Mouse (Mus musculus) left cerebral cortex, adult 11 months (tissue): ENCODE measurements around the gene S100g.

Experiments used
- DNase-seq: peaks from one replicate; pipeline ENCODE4 v3.0.0; 2022; ENCODE audit warnings: low spot score

Gene S100g

GRCm38 (mm10) chrX:162964383-162964782 lies at the start of gene S100g:
Gene S100g, minus strand, starts transcription at chrX:162964599.
- no peak for DNase-seq

DNA sequence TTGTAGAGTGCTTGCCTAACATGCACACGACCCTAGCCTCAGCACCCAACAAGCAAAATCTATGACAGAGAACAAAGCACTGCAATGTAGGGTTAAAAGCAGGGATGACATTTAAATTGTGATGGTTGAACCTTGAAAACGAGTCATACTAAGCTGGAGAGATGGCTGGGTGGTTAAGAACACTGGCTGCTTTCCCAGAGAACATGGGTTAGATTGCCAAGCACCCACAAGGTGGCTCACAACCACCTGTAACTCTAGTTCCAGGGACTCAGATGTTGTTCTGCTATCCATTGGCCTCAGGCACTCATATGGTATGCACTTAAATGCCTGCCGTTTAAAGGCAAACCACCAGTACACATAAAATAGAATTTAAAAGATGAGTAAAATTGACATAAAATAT lies 27.7 kb upstream of the S100g start:
- DNase-seq, result no peak

DNA sequence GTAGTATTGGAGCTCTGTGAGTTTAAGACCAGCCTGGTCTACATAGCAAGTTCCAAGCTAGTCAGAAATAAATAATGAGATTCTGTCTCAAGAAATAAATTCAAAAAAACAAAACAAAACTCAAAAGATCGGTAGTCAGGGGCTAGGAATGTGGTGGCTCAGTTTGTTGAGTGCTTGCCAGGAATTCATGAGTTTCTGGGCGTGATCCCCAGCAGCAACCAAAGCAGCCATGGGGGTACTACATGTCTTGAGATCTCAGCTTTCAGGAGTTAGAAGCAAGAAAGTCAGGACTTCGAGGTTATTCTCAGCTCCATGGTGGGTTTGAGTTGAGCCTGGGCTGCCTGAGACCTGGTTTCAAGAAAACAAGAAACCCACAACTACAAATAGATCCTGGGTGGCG lies 27.0 kb upstream of the S100g start:
- no peak for DNase-seq

GRCm38 (mm10) chrX:162986876-162987495 lies 22.6 kb upstream of the S100g start:
- DNase-seq, result no peak

- DNase-seq, result no peak
These were observed 11.8 kb upstream of the S100g start for GRCm38 (mm10) chrX:162976194-162976593.

GRCm38 (mm10) chrX:162967456-162967855 lies 3.1 kb upstream of the S100g start:
- no peak for DNase-seq

- DNase-seq, result no peak
These were observed 559 bp downstream of the S100g start for GRCm38 (mm10) chrX:162963840-162964239.

DNA sequence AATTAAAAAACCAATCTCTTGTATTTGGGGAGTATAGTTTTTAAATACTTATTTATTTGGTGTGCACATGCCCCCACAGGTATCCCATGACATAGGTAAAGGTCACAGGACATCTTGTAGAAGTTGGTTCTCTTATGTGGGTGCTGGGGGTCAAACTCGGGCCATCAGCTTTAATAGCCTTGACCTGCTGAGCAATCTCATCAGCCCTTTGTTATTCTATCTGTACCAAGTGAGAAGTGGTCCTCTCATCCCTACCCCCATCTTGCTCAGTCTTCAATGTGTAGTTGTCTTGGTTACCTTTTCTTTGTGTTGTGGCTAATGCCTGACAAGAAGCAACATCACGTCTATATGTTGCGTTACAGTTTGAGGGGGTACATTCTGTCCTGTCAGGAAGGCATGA lies 6.5 kb downstream of the S100g start:
- DNase-seq, result no peak

DNA sequence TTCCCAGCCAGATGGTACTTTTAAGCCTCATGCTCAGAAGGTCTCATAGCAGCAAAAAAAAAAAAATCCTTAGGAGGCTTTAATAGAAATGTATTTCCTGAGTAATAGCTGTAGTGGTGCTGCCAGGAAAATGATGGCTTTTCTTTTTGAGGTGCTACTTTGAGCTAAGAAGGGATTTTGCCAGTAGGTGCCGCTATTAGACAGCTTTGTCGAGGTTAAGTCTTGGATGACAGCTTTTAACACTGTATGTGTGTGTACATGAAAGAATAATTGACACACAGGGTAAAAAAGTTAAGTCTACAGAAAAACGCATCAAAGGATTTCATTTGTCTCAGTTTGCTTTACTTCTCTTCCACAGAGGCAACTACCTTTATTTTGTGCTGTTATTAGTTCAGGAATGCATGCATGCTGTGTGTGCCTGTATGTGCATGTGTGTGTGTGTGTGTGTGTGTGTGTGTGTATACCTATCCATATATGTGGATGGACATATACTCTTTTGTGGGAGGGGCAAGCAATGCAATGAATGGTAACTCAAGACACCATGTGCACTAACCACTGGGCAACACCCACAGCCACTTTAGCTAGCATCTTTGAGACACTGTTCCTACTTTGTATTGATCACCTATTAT lies 14.5 kb downstream of the S100g start:
- DNase-seq, result peak; percentile 19

GRCm38 (mm10) chrX:162942027-162942426 lies 22.4 kb downstream of the S100g start:
- DNase-seq, result no peak

- no peak for DNase-seq
These were observed 32.9 kb downstream of the S100g start for GRCm38 (mm10) chrX:162931467-162931866.

GRCm38 (mm10) chrX:162921487-162922125 lies 42.8 kb downstream of the S100g start:
- DNase-seq, result no peak

DNA sequence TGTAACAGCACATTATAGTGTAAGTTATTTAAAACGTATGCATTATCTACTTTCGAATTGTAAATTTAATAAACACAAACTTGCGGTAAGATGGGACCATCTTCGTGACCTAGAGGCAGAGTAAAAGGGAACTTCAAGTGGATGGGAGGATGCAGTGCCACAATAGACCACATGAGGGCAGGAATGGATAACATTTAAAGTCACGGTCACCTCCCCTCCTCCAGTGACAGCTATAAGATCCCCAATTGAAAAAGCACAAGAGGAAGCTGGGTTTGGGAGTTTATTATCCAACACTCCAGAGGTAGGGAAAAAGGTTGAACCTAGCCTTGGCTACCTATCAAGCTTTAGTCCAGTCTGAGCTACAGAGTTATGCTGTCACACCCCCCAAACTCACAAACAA lies 48.7 kb downstream of the S100g start:
- DNase-seq, result no peak

DNA sequence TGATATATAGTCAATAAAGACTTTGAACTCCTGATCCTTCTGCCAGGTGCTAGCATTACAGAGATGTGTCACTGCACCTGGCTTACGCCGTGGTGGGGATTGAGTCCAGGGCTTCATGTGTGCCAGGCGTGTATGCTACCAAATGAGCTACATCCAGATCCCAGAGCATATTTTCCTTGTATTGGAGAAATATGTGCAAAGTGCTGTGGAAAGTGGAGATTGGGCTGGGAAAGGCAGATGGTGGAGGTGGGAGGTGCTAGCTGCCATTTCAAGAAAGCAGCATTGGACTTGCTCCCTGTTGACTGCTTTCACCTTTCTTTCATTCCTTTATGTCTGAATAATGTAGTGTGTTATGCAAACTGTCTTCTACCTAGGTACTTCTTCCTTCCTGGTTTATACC lies 50.7 kb downstream of the S100g start:
- no peak for DNase-seq
